Mouse (Mus musculus) embryonic facial prominence, embryonic 13.5 days (tissue): Measurements from ENCODE around the gene Asns. TPM values are rescaled to one million over a fixed set of nuclear protein-coding genes. Genes with fewer than 3 reads are reported as not detected.
"Not testable (repeated sequence)": the region's sequence is repeated elsewhere in the genome, so short reads cannot be mapped to it uniquely, and the experiment has no call there.

Experiments used
- ATAC-seq: fragments of 200-750 bp; cut with Nextera tagmentation; 2 replicates; pipeline ENCODE4 v1.8.0; 2017; ENCODE audit warnings: low read depth; ENCODE audit not compliant: insufficient number of reproducible peaks, insufficient read depth, low FRiP score, low TSS enrichment
- H3K27ac ChIP-seq: fragments of 300-500 bp; sonication (generic); 2 replicates; pipeline ENCODE4 v1.5.1; 2015; ENCODE audit warnings: moderate library complexity, mild to moderate bottlenecking, inconsistent platforms
- H3K27me3 ChIP-seq: fragments of 300-500 bp; sonication (generic); 2 replicates; pipeline ENCODE4 v1.6.1; 2015; ENCODE audit warnings: mild to moderate bottlenecking, inconsistent platforms
- H3K36me3 ChIP-seq: fragments of 300-500 bp; sonication (generic); 2 replicates; pipeline ENCODE4 v1.6.1; 2015; ENCODE audit warnings: mild to moderate bottlenecking, inconsistent platforms
- H3K4me1 ChIP-seq: fragments of 300-500 bp; sonication (generic); 2 replicates; pipeline ENCODE4 v1.6.1; 2015; ENCODE audit warnings: inconsistent platforms
- H3K4me2 ChIP-seq: fragments of 300-500 bp; sonication (generic); 2 replicates; pipeline ENCODE4 v1.6.1; 2015; ENCODE audit warnings: moderate library complexity, mild to moderate bottlenecking, inconsistent platforms
- H3K4me3 ChIP-seq: fragments of 300-500 bp; sonication (generic); 2 replicates; pipeline ENCODE4 v1.5.1; 2015; ENCODE audit warnings: mild to moderate bottlenecking, inconsistent platforms
- H3K9ac ChIP-seq: fragments of 300-500 bp; sonication (generic); 2 replicates; pipeline ENCODE4 v1.6.1; 2015; ENCODE audit warnings: mild to moderate bottlenecking, inconsistent platforms
- H3K9me3 ChIP-seq: fragments of 300-500 bp; sonication (generic); 2 replicates; pipeline ENCODE4 v1.6.1; 2016; ENCODE audit warnings: inconsistent platforms
- WGBS: fragments of 180-500 bp; shearing (Covaris S2); methylation state at CpG from one replicate; pipeline ENCODE4 v1.1.7; 2015; ENCODE audit warnings: mixed read lengths; 5-methylcytosine and 5-hydroxymethylcytosine counted together
- polyA plus RNA-seq: library from polyadenylated mRNA; unstranded; fragments of >200 nt; fragmentation: Nextera tagmentation; extraction: Ambion mirVana; gene quantifications from 2 replicates; pipeline ENCODE4 v1.2.1, GENCODE M21; 2015

Gene Asns
- polyA plus RNA-seq, 1 experiment from 2014 or later: 57.8 TPM

GRCm38 (mm10) chr6:7676194-7676901 is 16.7 kb downstream of the Asns start:
- Histone ChIP-seq H3K4me3 (no peak overlapping the region), H3K36me3 (peaks cover 20% of the 10 kb centered on the region), H3K4me1 (no peaks in the 10 kb centered on the region), H3K27ac (no peak overlapping the region), H3K9ac (no peak overlapping the region), H3K27me3 (no peaks in the 10 kb centered on the region), H3K4me2 (no peak overlapping the region), H3K9me3 (no peaks in the 10 kb centered on the region)
- 89% methylated on average over 8 of the region's 8 CpGs for WGBS
- no peak for ATAC-seq

GRCm38 (mm10) chr6:7672438-7673253 is 20.4 kb downstream of the Asns start:
- H3K4me1 ChIP-seq: no peaks in the 10 kb centered on the region
- no peak overlapping the region for H3K9ac ChIP-seq
- H3K36me3 ChIP-seq: peaks cover 16% of the 10 kb centered on the region
- H3K27me3 ChIP-seq: no peaks in the 10 kb centered on the region
- no peaks in the 10 kb centered on the region for H3K9me3 ChIP-seq
- ATAC-seq: no peak
- 85% methylated on average over 10 of the region's 10 CpGs for WGBS
- H3K4me2 ChIP-seq: no peak overlapping the region
- H3K27ac ChIP-seq: no peak overlapping the region
- H3K4me3 ChIP-seq: no peak overlapping the region

- H3K9me3 ChIP-seq: no peaks in the 10 kb centered on the region
- no peak overlapping the region for H3K4me3 ChIP-seq
- H3K27ac ChIP-seq: no peak overlapping the region
- no peaks in the 10 kb centered on the region for H3K27me3 ChIP-seq
- WGBS: 64% methylated on average over 3 of the region's 3 CpGs
- H3K4me2 ChIP-seq: no peak overlapping the region
- no peak overlapping the region for H3K9ac ChIP-seq
- H3K4me1 ChIP-seq: no peaks in the 10 kb centered on the region
- ATAC-seq: no peak
- H3K36me3 ChIP-seq: peaks cover 8% of the 10 kb centered on the region; the same call in 1 of the 2 replicates
Observed at GRCm38 (mm10) chr6:7671429-7671828, 21.6 kb downstream of the Asns start.

- no peak overlapping the region for H3K4me3 ChIP-seq
- H3K4me1 ChIP-seq: no peaks in the 10 kb centered on the region
- no peak for ATAC-seq
- no peak overlapping the region for H3K4me2 ChIP-seq
- WGBS: 38% methylated on average over 3 of the region's 3 CpGs
- H3K36me3 ChIP-seq: peaks cover 8% of the 10 kb centered on the region; the same call in 1 of the 2 replicates
- H3K27ac ChIP-seq: no peak overlapping the region
- no peaks in the 10 kb centered on the region for H3K27me3 ChIP-seq
- no peak overlapping the region for H3K9ac ChIP-seq
- no peaks in the 10 kb centered on the region for H3K9me3 ChIP-seq
Observed at GRCm38 (mm10) chr6:7670588-7670987, 22.5 kb downstream of the Asns start.

GRCm38 (mm10) chr6:7669721-7670120 is 23.3 kb downstream of the Asns start:
- ATAC-seq: no peak
- H3K4me3 ChIP-seq: no peak overlapping the region
- 90% methylated on average over 5 of the region's 5 CpGs for WGBS

GRCm38 (mm10) chr6:7668332-7668731 is 24.7 kb downstream of the Asns start:
- no peak overlapping the region for H3K4me3 ChIP-seq
- no peak overlapping the region for H3K9ac ChIP-seq
- no peak overlapping the region for H3K4me2 ChIP-seq
- WGBS: 79% methylated on average over 5 of the region's 5 CpGs
- no peaks in the 10 kb centered on the region for H3K27me3 ChIP-seq
- no peak for ATAC-seq
- H3K36me3 ChIP-seq: no peaks in the 10 kb centered on the region
- H3K4me1 ChIP-seq: no peaks in the 10 kb centered on the region
- no peaks in the 10 kb centered on the region for H3K9me3 ChIP-seq
- no peak overlapping the region for H3K27ac ChIP-seq

More at GRCm38 (mm10) chr6:7669721-7670120, 23.3 kb downstream of the Asns start:
- Histone ChIP-seq H3K4me2 (no peak overlapping the region), H3K27me3 (no peaks in the 10 kb centered on the region), H3K27ac (no peak overlapping the region), H3K9ac (no peak overlapping the region), H3K4me1 (no peaks in the 10 kb centered on the region), H3K36me3 (no peaks in the 10 kb centered on the region), H3K9me3 (no peaks in the 10 kb centered on the region)

GRCm38 (mm10) chr6:7665902-7666301 is 27.2 kb downstream of the Asns start:
- not testable (repeated sequence) for H3K4me1 ChIP-seq, H3K36me3 ChIP-seq, H3K9ac ChIP-seq, H3K27ac ChIP-seq, ATAC-seq, H3K27me3 ChIP-seq, H3K4me2 ChIP-seq, H3K9me3 ChIP-seq, H3K4me3 ChIP-seq
- 93% methylated on average over 4 of the region's 4 CpGs for WGBS

- no peak for ATAC-seq
Observed at GRCm38 (mm10) chr6:7661455-7661854, 31.6 kb downstream of the Asns start.

GRCm38 (mm10) chr6:7660377-7661080 is 32.5 kb downstream of the Asns start:
- Histone ChIP-seq H3K36me3 (no peaks in the 10 kb centered on the region), H3K4me3 (no peak overlapping the region), H3K9me3 (no peaks in the 10 kb centered on the region), H3K4me2 (no peak overlapping the region), H3K27ac (no peak overlapping the region), H3K4me1 (no peaks in the 10 kb centered on the region), H3K9ac (no peak overlapping the region), H3K27me3 (no peaks in the 10 kb centered on the region)
- 58% methylated on average over 5 of the region's 5 CpGs for WGBS
- ATAC-seq: no peak

More at GRCm38 (mm10) chr6:7661455-7661854, 31.6 kb downstream of the Asns start:
- H3K9ac ChIP-seq: no peak overlapping the region
- no peak overlapping the region for H3K4me3 ChIP-seq
- WGBS: 61% methylated on average over 4 of the region's 4 CpGs
- no peaks in the 10 kb centered on the region for H3K36me3 ChIP-seq
- H3K4me1 ChIP-seq: no peaks in the 10 kb centered on the region
- H3K9me3 ChIP-seq: no peaks in the 10 kb centered on the region
- no peaks in the 10 kb centered on the region for H3K27me3 ChIP-seq
- H3K27ac ChIP-seq: no peak overlapping the region
- H3K4me2 ChIP-seq: no peak overlapping the region

GRCm38 (mm10) chr6:7656601-7657000 is 36.5 kb downstream of the Asns start:
- no peak overlapping the region for H3K27ac ChIP-seq
- H3K4me3 ChIP-seq: no peak overlapping the region
- H3K9me3 ChIP-seq: no peaks in the 10 kb centered on the region
- no peaks in the 10 kb centered on the region for H3K27me3 ChIP-seq
- no peaks in the 10 kb centered on the region for H3K4me1 ChIP-seq
- 91% methylated on average over 1 of the region's 1 CpGs for WGBS
- H3K36me3 ChIP-seq: no peaks in the 10 kb centered on the region
- H3K9ac ChIP-seq: no peak overlapping the region
- ATAC-seq: no peak
- H3K4me2 ChIP-seq: no peak overlapping the region

GRCm38 (mm10) chr6:7648458-7648857 is 44.6 kb downstream of the Asns start:
- H3K27ac ChIP-seq: no peak overlapping the region
- no peaks in the 10 kb centered on the region for H3K4me1 ChIP-seq
- H3K4me3 ChIP-seq: no peak overlapping the region
- H3K27me3 ChIP-seq: no peaks in the 10 kb centered on the region
- ATAC-seq: no peak
- H3K9me3 ChIP-seq: no peaks in the 10 kb centered on the region
- H3K9ac ChIP-seq: no peak overlapping the region
- no peaks in the 10 kb centered on the region for H3K36me3 ChIP-seq
- H3K4me2 ChIP-seq: no peak overlapping the region
